Mouse (Mus musculus) heart, embryonic 13.5 days (tissue): ENCODE measurements around the gene Nelfb. TPM values are rescaled to one million over a fixed set of nuclear protein-coding genes. Genes with fewer than 3 reads are reported as not detected.

Experiments
- ATAC-seq: fragments of 200-750 bp; cut with Nextera tagmentation; 2 replicates; pipeline ENCODE4 v1.8.0; 2017; ENCODE audit warnings: moderate TSS enrichment; ENCODE audit not compliant: insufficient number of reproducible peaks, low FRiP score, low TSS enrichment; ENCODE audit errors: extremely low read depth
- H3K27ac ChIP-seq: fragments of 300-500 bp; sonication (generic); replicated peaks from 2 replicates; pipeline ENCODE4 v1.5.1; 2015; ENCODE audit warnings: moderate library complexity, mild to moderate bottlenecking, inconsistent platforms
- H3K27me3 ChIP-seq: fragments of 300-500 bp; sonication (generic); replicated peaks from 2 replicates; pipeline ENCODE4 v1.6.1; 2015; ENCODE audit warnings: mild to moderate bottlenecking, inconsistent platforms
- H3K36me3 ChIP-seq: fragments of 300-500 bp; sonication (generic); 2 replicates; pipeline ENCODE4 v1.6.1; 2015; ENCODE audit warnings: mild to moderate bottlenecking, inconsistent platforms
- H3K4me1 ChIP-seq: fragments of 300-500 bp; sonication (generic); 2 replicates; pipeline ENCODE4 v1.6.1; 2015; ENCODE audit warnings: inconsistent platforms
- H3K4me2 ChIP-seq: fragments of 300-500 bp; sonication (generic); 2 replicates; pipeline ENCODE4 v1.6.1; 2015; ENCODE audit warnings: inconsistent platforms, mild to moderate bottlenecking, moderate library complexity
- H3K4me3 ChIP-seq: fragments of 300-500 bp; sonication (generic); 2 replicates; pipeline ENCODE4 v1.5.1; 2015; ENCODE audit warnings: moderate library complexity, mild to moderate bottlenecking, inconsistent platforms
- H3K9ac ChIP-seq: fragments of 300-500 bp; sonication (generic); 2 replicates; pipeline ENCODE4 v1.6.1; 2015; ENCODE audit warnings: inconsistent platforms, mild to moderate bottlenecking, moderate library complexity
- H3K9me3 ChIP-seq: fragments of 300-500 bp; sonication (generic); 2 replicates; pipeline ENCODE4 v1.6.1; 2016; ENCODE audit warnings: inconsistent platforms
- WGBS: fragments of 180-500 bp; shearing (Covaris S2); methylation state at CpG from one replicate; pipeline ENCODE4 v1.1.7; 2015; ENCODE audit warnings: mixed read lengths; 5-methylcytosine and 5-hydroxymethylcytosine counted together
- polyA plus RNA-seq: library from polyadenylated mRNA; unstranded; fragments of >200 nt; fragmentation: Nextera tagmentation; extraction: Ambion mirVana; gene quantifications from 2 replicates; pipeline ENCODE4 v1.2.1, GENCODE M21; 2015

Gene Nelfb
- polyA plus RNA-seq, 1 experiment from 2014 or later, result 68.8 TPM

- Histone ChIP-seq H3K36me3 (peaks cover 4% of the 10 kb centered on the region; the same call in 1 of the 2 replicates), H3K9ac (peak overlapping the region; percentile 60), H3K9me3 (no peaks in the 10 kb centered on the region), H3K4me3 (peak overlapping the region; percentile 62), H3K27ac (no peak overlapping the region), H3K4me2 (peak overlapping the region; percentile 98), H3K27me3 (peaks cover 60% of the 10 kb centered on the region), H3K4me1 (peaks cover 25% of the 10 kb centered on the region)
- WGBS, result 2% methylated on average over 29 of the region's 29 CpGs
- ATAC-seq, result peak; percentile 19; the same call in 1 of the 2 replicates
These were observed 29.6 kb upstream of the Nelfb start for GRCm38 (mm10) chr2:25240723-25241437.

GRCm38 (mm10) chr2:25240310-25240709, 29.0 kb upstream of the Nelfb start:
- Histone ChIP-seq H3K4me3 (peak overlapping the region; percentile 62), H3K4me2 (peak overlapping the region; percentile 98), H3K9me3 (no peaks in the 10 kb centered on the region), H3K27me3 (peaks cover 65% of the 10 kb centered on the region), H3K9ac (peak overlapping the region; percentile 60; the same call in 1 of the 2 replicates), H3K36me3 (no peaks in the 10 kb centered on the region), H3K4me1 (peaks cover 25% of the 10 kb centered on the region), H3K27ac (no peak overlapping the region)
- WGBS, result 50% methylated on average over 8 of the region's 8 CpGs
- no peak for ATAC-seq

GRCm38 (mm10) chr2:25239766-25240165, 28.5 kb upstream of the Nelfb start:
- H3K4me2 ChIP-seq, result no peak overlapping the region
- no peaks in the 10 kb centered on the region for H3K36me3 ChIP-seq
- peaks cover 71% of the 10 kb centered on the region for H3K27me3 ChIP-seq
- no peak for ATAC-seq
- no peak overlapping the region for H3K9ac ChIP-seq
- H3K4me3 ChIP-seq, result no peak overlapping the region
- WGBS, result 72% methylated on average over 3 of the region's 3 CpGs
- H3K9me3 ChIP-seq, result no peaks in the 10 kb centered on the region
- H3K27ac ChIP-seq, result no peak overlapping the region
- H3K4me1 ChIP-seq, result peaks cover 25% of the 10 kb centered on the region

- no peak overlapping the region for H3K4me3 ChIP-seq
- peaks cover 25% of the 10 kb centered on the region for H3K4me1 ChIP-seq
- no peak overlapping the region for H3K4me2 ChIP-seq
- H3K36me3 ChIP-seq, result no peaks in the 10 kb centered on the region
- no peak for ATAC-seq
- H3K27ac ChIP-seq, result no peak overlapping the region
- H3K27me3 ChIP-seq, result peaks cover 75% of the 10 kb centered on the region
- no peak overlapping the region for H3K9ac ChIP-seq
- H3K9me3 ChIP-seq, result no peaks in the 10 kb centered on the region
These were observed 26.8 kb upstream of the Nelfb start for GRCm38 (mm10) chr2:25238106-25238505.

GRCm38 (mm10) chr2:25237522-25237921, 26.2 kb upstream of the Nelfb start:
- no peak overlapping the region for H3K4me3 ChIP-seq
- no peaks in the 10 kb centered on the region for H3K9me3 ChIP-seq
- no peak overlapping the region for H3K4me2 ChIP-seq
- ATAC-seq, result no peak
- H3K27me3 ChIP-seq, result peaks cover 75% of the 10 kb centered on the region
- peaks cover 22% of the 10 kb centered on the region for H3K4me1 ChIP-seq
- H3K36me3 ChIP-seq, result no peaks in the 10 kb centered on the region
- H3K9ac ChIP-seq, result no peak overlapping the region
- H3K27ac ChIP-seq, result no peak overlapping the region
- 62% methylated on average over 4 of the region's 4 CpGs for WGBS

GRCm38 (mm10) chr2:25236614-25237013, 25.3 kb upstream of the Nelfb start, which contains the start of gene Rnf224:
Gene Rnf224 (minus strand): TSS chr2:25236787.
- no peak within 1 kb of the TSS for H3K9ac ChIP-seq
- H3K27me3 ChIP-seq, result peaks cover 75% of the 10 kb centered on the region
- no peak within 1 kb of the TSS for H3K27ac ChIP-seq
- H3K4me2 ChIP-seq, result no peak within 1 kb of the TSS
- peaks cover 13% of the 10 kb centered on the region for H3K4me1 ChIP-seq
- no peak for ATAC-seq
- H3K9me3 ChIP-seq, result no peaks in the 10 kb centered on the region
- no peak within 1 kb of the TSS for H3K4me3 ChIP-seq
- H3K36me3 ChIP-seq, result no peaks in the 10 kb centered on the region
- WGBS, result 14% methylated on average over 8 of the region's 8 CpGs

- H3K4me1 ChIP-seq, result no peaks in the 10 kb centered on the region
- H3K27ac ChIP-seq, result no peak overlapping the region
- no peaks in the 10 kb centered on the region for H3K36me3 ChIP-seq
- peaks cover 84% of the 10 kb centered on the region for H3K27me3 ChIP-seq
- ATAC-seq, result no peak
- WGBS, result 58% methylated on average over 5 of the region's 5 CpGs
- no peak overlapping the region for H3K9ac ChIP-seq
- no peak overlapping the region for H3K4me2 ChIP-seq
- H3K4me3 ChIP-seq, result no peak overlapping the region
- H3K9me3 ChIP-seq, result no peaks in the 10 kb centered on the region
These were observed 23.4 kb upstream of the Nelfb start for GRCm38 (mm10) chr2:25234551-25235220.

GRCm38 (mm10) chr2:25234050-25234449, 22.8 kb upstream of the Nelfb start, which contains the start of gene Slc34a3:
Gene Slc34a3 (minus strand): TSS chr2:25234364.
- WGBS, result 65% methylated on average over 3 of the region's 3 CpGs
- Histone ChIP-seq H3K4me1 (0 out of 2 replicates have a peak, but pooled peaks cover under 1% of the 10 kb centered on the region), H3K27ac (no peak within 1 kb of the TSS), H3K4me2 (no peak within 1 kb of the TSS), H3K4me3 (no peak within 1 kb of the TSS), H3K36me3 (no peaks in the 10 kb centered on the region), H3K9ac (no peak within 1 kb of the TSS), H3K9me3 (no peaks in the 10 kb centered on the region), H3K27me3 (peaks cover 85% of the 10 kb centered on the region)
- ATAC-seq, result no peak

- Histone ChIP-seq H3K4me3 (no peak overlapping the region), H3K9me3 (no peaks in the 10 kb centered on the region), H3K27me3 (peaks cover 81% of the 10 kb centered on the region), H3K4me2 (no peak overlapping the region), H3K9ac (no peak overlapping the region), H3K36me3 (no peaks in the 10 kb centered on the region), H3K27ac (no peak overlapping the region), H3K4me1 (peaks cover 6% of the 10 kb centered on the region; the same call in 1 of the 2 replicates)
- no peak for ATAC-seq
- 63% methylated on average over 4 of the region's 4 CpGs for whole genome bisulfite sequencing
These were observed 22.1 kb upstream of the Nelfb start for GRCm38 (mm10) chr2:25233421-25233820.

GRCm38 (mm10) chr2:25231038-25231437, 19.7 kb upstream of the Nelfb start:
- ATAC-seq, result no peak
- H3K9ac ChIP-seq, result no peak overlapping the region
- whole genome bisulfite sequencing, result 46% methylated on average over 12 of the region's 12 CpGs
- no peaks in the 10 kb centered on the region for H3K9me3 ChIP-seq
- H3K4me3 ChIP-seq, result no peak overlapping the region
- peaks cover 70% of the 10 kb centered on the region for H3K27me3 ChIP-seq
- no peaks in the 10 kb centered on the region for H3K36me3 ChIP-seq
- peaks cover 10% of the 10 kb centered on the region; the same call in 1 of the 2 replicates for H3K4me1 ChIP-seq
- H3K4me2 ChIP-seq, result no peak overlapping the region
- no peak overlapping the region for H3K27ac ChIP-seq

- Histone ChIP-seq H3K27me3 (peaks cover 66% of the 10 kb centered on the region), H3K4me1 (peaks cover 14% of the 10 kb centered on the region), H3K27ac (no peak overlapping the region), H3K9me3 (no peaks in the 10 kb centered on the region), H3K9ac (no peak overlapping the region), H3K36me3 (no peaks in the 10 kb centered on the region), H3K4me2 (no peak overlapping the region), H3K4me3 (no peak overlapping the region)
- ATAC-seq, result no peak
- 82% methylated on average over 7 of the region's 7 CpGs for WGBS
These were observed 19.3 kb upstream of the Nelfb start for GRCm38 (mm10) chr2:25230581-25230980.
